8 mouse cellular contexts compared by ENCODE assay signal in the genomic region with DNA sequence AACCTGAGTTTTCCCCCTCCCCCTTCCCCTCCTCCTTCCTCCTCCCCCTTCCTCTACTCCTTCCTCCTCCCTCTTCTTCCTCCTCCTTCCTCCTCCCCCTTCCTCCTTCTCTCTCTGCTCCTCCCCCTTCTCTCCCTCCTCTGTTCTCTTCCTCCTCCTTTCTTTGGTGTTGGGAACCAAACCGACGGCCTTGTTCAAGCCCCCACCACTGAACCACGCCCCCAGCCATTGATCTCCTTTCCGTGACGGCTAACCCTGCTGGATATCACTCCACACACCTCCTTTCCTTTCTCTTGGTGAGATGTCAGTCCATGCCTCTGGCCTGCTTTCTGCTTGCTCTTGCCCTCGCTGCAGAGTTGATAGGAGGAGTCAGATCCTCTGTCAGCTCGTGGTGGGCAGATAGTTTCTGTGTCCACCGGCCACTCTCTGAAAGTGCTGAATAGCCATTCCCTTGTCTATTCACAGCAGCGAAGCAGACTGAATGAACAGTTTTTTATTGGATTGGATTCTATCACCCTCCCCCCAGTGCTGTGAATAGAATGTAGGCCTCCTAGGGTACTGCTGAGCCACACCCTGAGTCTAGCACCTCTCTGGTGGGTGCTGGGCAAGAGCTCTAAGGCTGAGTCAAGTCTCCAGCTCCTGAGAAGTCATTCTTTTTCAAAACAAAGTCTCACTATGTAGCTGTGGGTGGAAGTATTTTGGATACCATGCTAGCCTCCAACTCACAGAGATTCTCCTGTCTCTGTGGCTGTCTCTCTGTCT. TPM values are rescaled to one million over a fixed set of nuclear protein-coding genes. Genes with fewer than 3 reads are reported as not detected.
DNase-seq lines count a peak whose midpoint lies in the region; ATAC-seq lines count a peak whose summit lies in the region.

A gene (minus strand): TSS at position 416 of the 762 bp plus-strand sequence.

- ATAC-seq in limb, embryonic 11.5 days (ENCODE audit: insufficient number of reproducible peaks, low FRiP score, low TSS enrichment, low read depth), result no peak
- ATAC-seq in neural tube, embryonic 11.5 days (ENCODE audit: insufficient read depth, low FRiP score, low TSS enrichment), result peak; percentile 21; the same call in 1 of the 2 replicates

- H3K27ac ChIP-seq in limb, embryonic 11.5 days (replicated peaks; ENCODE audit: low read depth, low read length), result peak within 1 kb of the TSS; percentile 68; the same call in 1 of the 2 replicates
- peak within 1 kb of the TSS; percentile 62 for H3K27ac ChIP-seq in neural tube, embryonic 11.5 days (ENCODE audit: low read depth, low read length)

- 3% methylated on average over 9 of the region's 9 CpGs for WGBS in limb, embryonic 11.5 days
- WGBS in neural tube, embryonic 11.5 days, result 2% methylated on average over 9 of the region's 9 CpGs

- no peak within 1 kb of the TSS for H3K4me3 ChIP-seq in limb, embryonic 11.5 days (ENCODE audit: low read depth, low read length)
- H3K4me3 ChIP-seq in neural tube, embryonic 11.5 days (ENCODE audit: low read depth, low read length), result no peak within 1 kb of the TSS

- no peak within 1 kb of the TSS for H3K9ac ChIP-seq in limb, embryonic 11.5 days (ENCODE audit: low read length)
- H3K9ac ChIP-seq in neural tube, embryonic 11.5 days (ENCODE audit: low read length), result no peak within 1 kb of the TSS

- DNase-seq in ovary, postnatal 36 days (ENCODE audit: low spot score), result peak; percentile 16
- DNase-seq in ovary, postnatal 10 days (ENCODE audit: low spot score), result no peak
- DNase-seq in embryo, embryonic 10.5 days (ENCODE audit: low spot score), result peak; percentile 81
- DNase-seq in limb, embryonic 11.5 days (ENCODE audit: low spot score), result peak; percentile 53
- peak; percentile 61 for DNase-seq in neural tube, embryonic 11.5 days (ENCODE audit: low spot score)
- no peak for DNase-seq in layer of hippocampus, adult 9-11 months
- DNase-seq in urinary bladder, postnatal 10 days (ENCODE audit: low spot score), result no peak
- DNase-seq in left cerebral cortex, adult 9 months (ENCODE audit: low spot score in 2 of 2), result no peak

- H3K27me3 ChIP-seq in limb, embryonic 11.5 days (ENCODE audit: control insufficient read depth, insufficient read depth, low read length), result no peaks in the 10 kb centered on the region
- H3K27me3 ChIP-seq in neural tube, embryonic 11.5 days (ENCODE audit: control insufficient read depth, insufficient read depth, low read length), result no peaks in the 10 kb centered on the region

- peak within 1 kb of the TSS; percentile 20; the same call in 1 of the 2 replicates for H3K4me2 ChIP-seq in limb, embryonic 11.5 days (ENCODE audit: low read depth, severe bottlenecking)
- H3K4me2 ChIP-seq in neural tube, embryonic 11.5 days (ENCODE audit: low read depth), result no peak within 1 kb of the TSS

- no peaks in the 10 kb centered on the region for H3K36me3 ChIP-seq in limb, embryonic 11.5 days (ENCODE audit: control insufficient read depth, insufficient read depth, low read length)
- no peaks in the 10 kb centered on the region for H3K36me3 ChIP-seq in neural tube, embryonic 11.5 days (ENCODE audit: control insufficient read depth, insufficient read depth, low read length)

- H3K9me3 ChIP-seq in limb, embryonic 11.5 days (ENCODE audit: control insufficient read depth, low read length), result no peaks in the 10 kb centered on the region
- no peaks in the 10 kb centered on the region for H3K9me3 ChIP-seq in neural tube, embryonic 11.5 days (ENCODE audit: control insufficient read depth, low read length)

- H3K4me1 ChIP-seq in limb, embryonic 11.5 days (ENCODE audit: control insufficient read depth, insufficient read depth, low read length), result peaks cover 7% of the 10 kb centered on the region; the same call in 1 of the 2 replicates
- H3K4me1 ChIP-seq in neural tube, embryonic 11.5 days (ENCODE audit: control insufficient read depth, insufficient read depth, low read length), result peaks cover 11% of the 10 kb centered on the region

RNA-seq across cellular contexts. Expression of the gene that starts here (rescaled TPM):
- 2.2 and 2.6 TPM in 2 replicates for polyA plus RNA-seq in limb, embryonic 11.5 days (2014; fragmentation: Nextera tagmentation; extraction: Ambion mirVana)
- polyA plus RNA-seq in neural tube, embryonic 11.5 days (2014; fragmentation: Nextera tagmentation; extraction: Ambion mirVana), result 2.0 and 2.3 TPM in 2 replicates

Comparison
In these comparisons a context has a peak if more than half of its experiments do, and no peak if none do; other contexts are left out.
1. DNase-seq: peak in ovary, postnatal 36 days (single experiment), embryo, embryonic 10.5 days (single experiment), limb, embryonic 11.5 days (single experiment) and neural tube, embryonic 11.5 days (single experiment); none in ovary, postnatal 10 days (single experiment), layer of hippocampus, adult 9-11 months (single experiment), urinary bladder, postnatal 10 days (single experiment) and left cerebral cortex, adult 9 months (0 of 2).